Mouse (Mus musculus) CH12F3 (cell line): Measurements from ENCODE around the gene Cd2.

Experiments
- in situ Hi-C: fragments of 300-500 bp; cut with MboI; formaldehyde crosslinking; loops from 2 replicates; pipeline ENCODE4 v1.14.3; 2020; ENCODE audit warnings: low sequenced_read_pairs

Gene Cd2

DNA sequence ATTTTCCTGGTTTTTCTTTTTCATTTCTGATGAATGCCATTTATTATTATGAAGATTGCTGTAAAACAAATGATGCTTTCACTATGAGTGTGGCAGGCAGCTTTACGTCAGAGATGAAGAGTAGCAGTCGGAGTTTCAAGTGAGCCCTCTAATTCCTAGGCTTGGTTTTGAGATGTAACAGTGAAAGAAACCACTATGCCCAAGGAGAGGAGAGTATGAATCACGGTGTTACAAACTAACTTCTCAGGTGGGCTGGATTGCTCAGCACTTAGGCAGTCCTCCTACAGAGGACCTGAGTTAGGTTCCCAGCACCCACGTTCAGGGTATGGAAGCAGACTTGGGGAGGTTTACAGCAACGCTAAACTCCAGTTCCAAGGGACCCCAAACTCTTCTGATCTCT, 52.4 kb downstream of the Cd2 start:
- in situ Hi-C loops = no loop called here

DNA sequence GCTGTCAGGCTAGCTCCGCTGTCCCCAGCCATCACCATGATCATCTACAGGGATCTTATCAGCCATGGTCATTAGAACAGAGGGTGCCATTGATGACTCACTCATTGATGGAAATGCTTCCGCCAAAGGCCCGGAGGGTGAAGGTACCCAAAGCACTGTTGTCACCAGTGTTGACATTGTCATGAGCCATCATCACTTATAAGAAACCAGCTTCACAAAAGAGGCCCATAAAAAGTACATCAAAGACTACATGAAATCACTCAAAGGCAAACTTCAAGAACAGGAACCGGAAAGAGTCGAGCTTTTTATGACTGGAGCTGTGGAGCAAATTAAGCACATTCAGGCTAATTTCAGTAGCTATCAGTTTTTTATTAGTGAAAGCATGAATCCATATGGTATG, 54.3 kb downstream of the Cd2 start:
- in situ Hi-C loops = no loop called here

DNA sequence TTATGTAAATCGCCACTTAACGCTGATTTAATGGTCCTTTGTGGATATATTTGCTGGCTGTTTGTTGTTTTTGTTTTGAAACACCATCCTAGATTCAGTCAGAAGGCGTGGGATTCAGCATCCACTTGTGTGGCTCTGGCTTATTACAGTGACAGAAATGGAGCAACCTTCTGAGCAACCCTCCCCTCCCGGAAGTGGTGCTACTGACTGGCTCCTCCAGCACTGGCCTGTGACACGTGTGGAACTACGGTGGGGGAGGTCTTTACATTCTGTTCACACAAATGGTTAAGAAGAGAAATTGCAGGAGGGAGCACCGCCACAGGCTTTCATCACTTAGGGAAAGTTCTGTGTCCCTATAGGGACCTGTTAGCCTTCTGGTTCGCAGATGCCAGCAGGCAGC, 55.2 kb downstream of the Cd2 start:
- in situ Hi-C loops = no loop called here

DNA sequence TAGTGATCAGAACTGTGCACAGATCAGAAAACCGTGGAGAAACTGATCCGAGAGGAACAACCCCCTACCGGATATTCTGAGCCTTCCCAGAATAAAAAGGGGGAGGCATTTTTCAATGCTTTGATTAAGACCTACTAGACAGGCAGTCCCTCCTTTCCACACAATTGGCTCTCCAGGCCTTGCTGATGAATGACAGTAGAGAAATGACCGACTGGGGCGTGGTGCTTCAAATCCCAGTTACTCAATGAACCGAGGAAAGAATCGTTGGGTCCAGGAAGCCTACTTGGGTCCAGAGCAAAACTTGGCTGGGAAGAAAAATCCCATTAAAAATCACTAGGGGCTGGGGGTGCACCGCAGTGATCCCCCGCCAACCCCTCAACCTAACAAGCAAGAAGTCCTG, 57.5 kb downstream of the Cd2 start:
- in situ Hi-C loops = no loop called here

DNA sequence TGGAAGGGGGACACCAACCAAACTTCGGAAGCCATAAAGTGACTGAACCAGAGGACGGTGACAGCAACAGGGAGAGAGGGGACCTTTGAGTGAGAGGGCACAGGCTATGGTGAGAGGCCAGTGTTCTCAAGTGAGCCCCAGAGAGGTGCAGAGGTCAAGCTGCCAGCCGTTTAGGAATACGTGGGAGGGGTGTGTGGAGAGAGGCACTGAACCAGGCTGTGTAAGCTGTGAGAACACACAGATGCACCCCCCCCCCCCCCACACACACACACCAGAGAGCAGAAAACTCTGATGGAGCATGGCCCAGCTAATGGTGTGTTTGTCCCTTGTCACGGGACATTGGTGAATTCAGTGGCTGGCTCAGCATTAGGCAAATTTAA, 58.2 kb downstream of the Cd2 start:
- in situ Hi-C loops = no loop called here

DNA sequence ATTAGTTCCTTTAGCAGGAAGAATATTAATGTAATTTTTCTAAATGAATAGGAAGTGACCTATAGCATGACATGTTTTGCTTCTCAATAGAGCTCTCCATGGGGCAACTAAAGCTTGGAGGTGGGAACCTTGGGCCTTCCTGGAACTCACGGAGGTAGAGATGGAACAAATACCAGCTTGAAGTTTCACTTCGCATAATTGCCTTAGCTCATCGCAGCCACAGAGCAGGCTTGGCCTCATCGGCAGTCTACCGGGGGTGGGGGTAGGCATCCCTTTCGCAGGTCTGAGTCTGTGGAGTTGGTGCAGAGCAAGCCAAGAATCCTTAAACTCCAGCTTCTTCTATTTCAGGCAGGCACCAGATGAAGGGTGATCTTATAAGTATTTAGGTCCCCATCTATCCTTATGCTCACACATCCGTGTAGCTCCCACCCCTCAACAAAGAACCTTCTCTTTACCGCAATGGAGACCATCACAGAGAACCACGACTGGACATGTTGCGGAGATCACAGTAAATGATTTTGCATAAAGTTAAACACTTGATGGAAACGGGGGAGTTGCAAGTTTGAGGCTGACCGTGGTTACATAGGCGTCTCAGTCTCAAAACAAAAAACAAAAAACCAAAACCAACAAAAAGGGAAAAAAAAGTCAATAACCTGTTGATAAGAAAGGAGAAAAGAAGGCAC, 58.7 kb downstream of the Cd2 start:
- in situ Hi-C loops = no loop called here

DNA sequence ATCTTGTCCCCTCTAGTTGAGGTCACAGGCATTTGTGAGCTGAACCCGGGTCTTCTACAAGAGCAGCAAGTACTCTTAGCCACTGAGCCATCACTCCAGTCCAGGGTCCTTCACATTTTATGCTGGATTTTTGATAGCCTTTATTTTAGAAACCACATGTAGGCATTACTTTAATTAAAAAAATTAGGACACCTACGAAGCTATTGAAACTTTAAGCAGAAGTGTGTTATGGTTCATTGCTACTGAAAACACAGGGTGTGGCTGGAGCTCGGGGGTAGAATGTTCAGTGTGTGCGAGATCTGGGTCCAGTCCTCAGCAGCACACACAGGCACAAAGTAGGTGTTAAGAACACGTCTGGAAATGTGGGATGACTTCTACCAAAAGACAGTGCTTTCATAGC, 59.7 kb downstream of the Cd2 start:
- in situ Hi-C loops = no loop called here
